Mouse (Mus musculus) cerebellum, postnatal 36 days (tissue): ENCODE measurements around the gene Eya3.
"Not testable (repeated sequence)": the region's sequence is repeated elsewhere in the genome, so short reads cannot be mapped to it uniquely, and the experiment has no call there.

Experiments used
- DNase-seq, 2 experiments: peaks; one replicate each; pipeline ENCODE4 v3.0.0; 2021 to 2022; ENCODE audit warnings: mixed read lengths in 2 of 2

The Eya3 gene

GRCm38 (mm10) chr4:132638461-132639190 is at the start of gene Eya3:
Gene Eya3, plus strand, starts transcription at chr4:132638987.
- DNase-seq = peak; percentile 93

- no peak for DNase-seq
Measured at GRCm38 (mm10) chr4:132590642-132591041, 48.1 kb upstream of the Eya3 start.

GRCm38 (mm10) chr4:132592958-132593357 is 45.8 kb upstream of the Eya3 start:
- DNase-seq = no peak

GRCm38 (mm10) chr4:132594191-132594590 is 44.6 kb upstream of the Eya3 start:
- DNase-seq = no peak

- DNase-seq = no peak
Measured at GRCm38 (mm10) chr4:132598861-132599260, 39.9 kb upstream of the Eya3 start.

- DNase-seq = no peak
Measured at GRCm38 (mm10) chr4:132599764-132600163, 39.0 kb upstream of the Eya3 start.

GRCm38 (mm10) chr4:132600465-132600864 is 38.3 kb upstream of the Eya3 start:
- no peak for DNase-seq

- not testable (repeated sequence) for DNase-seq
Measured at GRCm38 (mm10) chr4:132601242-132601641, 37.5 kb upstream of the Eya3 start.

GRCm38 (mm10) chr4:132603468-132603867 is 35.3 kb upstream of the Eya3 start:
- no peak for DNase-seq

GRCm38 (mm10) chr4:132605816-132606215 is 33.0 kb upstream of the Eya3 start:
- no peak for DNase-seq

GRCm38 (mm10) chr4:132608147-132608546 is 30.6 kb upstream of the Eya3 start:
- no peak for DNase-seq

- DNase-seq = no peak
Measured at GRCm38 (mm10) chr4:132610301-132610984, 28.3 kb upstream of the Eya3 start.

- no peak for DNase-seq
Measured at GRCm38 (mm10) chr4:132611320-132611719, 27.5 kb upstream of the Eya3 start.

- DNase-seq = no peak
Measured at GRCm38 (mm10) chr4:132617873-132618272, 20.9 kb upstream of the Eya3 start.

GRCm38 (mm10) chr4:132618850-132619375 is 19.9 kb upstream of the Eya3 start:
- DNase-seq = no peak

- no peak for DNase-seq
Measured at GRCm38 (mm10) chr4:132620134-132620533, 18.7 kb upstream of the Eya3 start.

GRCm38 (mm10) chr4:132621287-132622068 is 17.3 kb upstream of the Eya3 start:
- no peak for DNase-seq

- no peak for DNase-seq
Measured at GRCm38 (mm10) chr4:132624034-132624657, 14.6 kb upstream of the Eya3 start.

- no peak for DNase-seq
Measured at GRCm38 (mm10) chr4:132628830-132629229, 10.0 kb upstream of the Eya3 start.

GRCm38 (mm10) chr4:132635971-132636370 is 2.8 kb upstream of the Eya3 start:
- DNase-seq = no peak

- peak; percentile 17 to 27 for DNase-seq
Measured at GRCm38 (mm10) chr4:132636554-132636953, 2.2 kb upstream of the Eya3 start.

GRCm38 (mm10) chr4:132639191-132639713 is 465 bp downstream of the Eya3 start:
- peak in 1 of 2 experiments; percentile 27 for DNase-seq
